Mouse (Mus musculus) frontal cortex, adult 2 months (tissue): Measurements from ENCODE around the gene Ints1. TPM values are rescaled to one million over a fixed set of nuclear protein-coding genes. Genes with fewer than 3 reads are reported as not detected.
A peak's percentile ranks its signal among the peaks of the same experiment; 100 is the strongest.

Source experiments
- DNase-seq, 2 experiments: peaks; one replicate each; pipeline ENCODE4 v3.0.0; 2022; ENCODE audit warnings: low spot score in 1 of 2; ENCODE audit errors: extremely low spot score in 1 of 2
- polyA plus RNA-seq: library from polyadenylated mRNA; depleted of rRNA; stranded (reverse); fragments of >200 nt; gene quantifications from 2 replicates; pipeline ENCODE4 v1.2.3, GENCODE M21; 2012; rRNA removed

Gene Ints1
- polyA plus RNA-seq, 1 experiment = 73.5 TPM

DNA sequence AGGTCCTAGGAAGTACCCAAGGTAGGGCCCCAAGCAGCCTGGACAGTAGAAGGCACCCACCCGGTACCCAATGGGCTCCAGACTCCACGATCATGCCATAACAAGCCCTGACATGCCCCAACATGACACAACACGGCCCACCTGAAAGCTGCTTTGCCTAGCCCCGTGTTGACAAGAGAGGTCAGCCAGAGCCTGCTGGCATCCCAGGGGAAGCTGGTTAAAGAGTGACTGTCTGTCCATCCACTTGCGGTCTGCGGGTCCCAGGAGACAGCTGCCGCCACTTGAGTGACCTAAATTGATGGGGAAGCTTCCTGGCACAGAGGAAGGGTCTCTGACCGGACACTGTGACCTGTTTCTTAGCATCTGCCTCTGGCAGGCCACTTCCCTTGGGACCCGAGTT, 52.4 kb downstream of the Ints1 start:
- DNase-seq = no peak

DNA sequence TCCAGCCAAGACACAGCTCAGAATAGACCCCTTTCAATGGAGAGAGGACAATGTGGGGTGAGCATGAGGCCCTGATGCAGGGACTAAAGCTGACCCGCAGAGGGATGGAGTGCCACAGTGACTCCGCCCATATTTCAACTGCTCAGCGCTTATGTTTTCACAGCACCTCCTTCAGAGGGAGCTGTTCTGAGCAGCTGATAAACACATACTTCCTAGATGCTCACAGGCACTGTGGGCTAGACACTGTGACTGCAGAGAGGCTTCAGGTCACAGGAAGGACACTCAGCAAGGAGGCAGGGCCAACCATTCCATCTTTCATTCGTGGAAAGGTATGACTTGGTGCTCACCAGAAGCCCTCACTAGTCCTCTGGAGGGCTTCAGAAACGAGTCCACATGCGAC, 52.8 kb downstream of the Ints1 start:
- no peak for DNase-seq

DNA sequence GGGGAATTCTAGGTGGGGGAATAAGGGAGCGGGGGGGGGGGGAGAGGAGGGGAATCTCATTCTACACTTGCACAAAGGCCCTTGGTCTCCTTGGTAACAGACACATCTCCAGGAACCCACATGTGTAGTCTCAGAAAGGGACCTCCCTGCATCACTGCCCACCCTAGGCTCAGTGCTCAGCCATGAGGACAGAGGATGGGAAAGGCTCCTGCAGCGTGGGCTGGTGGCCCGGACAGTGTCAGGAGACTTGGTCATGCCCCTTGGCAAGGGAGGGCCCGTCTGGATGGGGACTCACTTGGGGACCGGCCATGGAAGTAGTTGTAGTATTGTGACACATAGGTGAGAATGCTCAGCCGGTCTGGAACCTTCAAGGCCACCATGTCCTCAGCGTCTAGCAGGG, 56.5 kb downstream of the Ints1 start:
- DNase-seq = no peak

DNA sequence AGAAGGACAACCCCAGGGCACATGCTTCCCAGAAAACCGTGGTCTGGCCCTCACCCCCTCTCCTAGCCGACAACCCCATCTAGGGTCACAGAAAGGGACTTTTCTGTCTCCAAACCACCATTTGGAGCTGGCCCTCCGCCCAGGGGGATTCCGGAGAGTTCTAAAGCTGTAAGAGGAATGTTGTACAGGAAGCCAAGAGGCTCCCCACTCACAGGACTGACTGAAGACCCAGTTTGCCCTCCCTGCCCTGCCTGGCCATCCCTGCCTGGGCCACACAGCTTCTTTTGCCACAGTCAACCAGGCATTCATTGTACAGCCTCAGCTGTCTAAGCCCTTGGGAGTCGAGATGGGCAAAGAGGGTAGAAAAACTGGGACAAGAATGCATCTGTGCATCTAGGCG, 56.9 kb downstream of the Ints1 start:
- DNase-seq = no peak

DNA sequence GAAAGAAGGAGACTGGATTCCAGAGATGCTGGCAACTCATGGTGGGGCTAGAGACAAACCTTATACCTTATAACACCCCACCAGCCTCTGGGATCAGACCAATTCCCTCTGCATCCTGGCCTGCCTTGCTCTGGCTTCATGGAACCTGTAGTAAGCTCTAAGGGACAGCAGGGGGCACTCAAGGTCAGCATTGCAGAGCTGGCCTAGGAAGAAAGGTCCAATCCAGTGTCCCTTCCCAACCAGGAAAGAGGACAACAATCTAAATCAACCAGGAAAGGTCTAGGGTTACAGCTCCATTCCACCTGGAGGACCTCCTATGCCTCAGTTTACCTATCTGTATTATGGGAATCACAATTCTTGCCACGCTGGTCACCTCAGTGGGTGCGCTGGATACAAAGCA, 57.8 kb downstream of the Ints1 start:
- peak in 1 of 2 experiments; percentile 72 for DNase-seq

DNA sequence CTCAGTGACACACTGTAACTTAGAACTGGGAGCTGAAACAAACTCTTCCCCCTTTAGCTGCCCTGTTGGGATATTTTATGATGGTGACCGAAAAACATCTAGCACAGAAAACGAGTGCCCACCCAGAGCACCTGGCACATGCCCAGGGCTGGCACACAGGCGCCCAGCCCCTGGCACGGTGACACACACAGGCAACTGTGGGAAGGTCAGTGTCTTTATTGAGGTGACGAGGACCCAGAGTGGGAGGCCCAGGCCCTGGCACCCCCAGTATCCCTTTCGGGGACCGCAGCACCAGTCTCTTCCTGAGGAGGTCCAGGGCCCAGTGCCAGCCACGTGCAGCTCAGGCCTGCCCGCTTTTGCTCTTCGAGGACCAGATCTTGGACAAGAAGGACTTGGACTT, 69.0 kb downstream of the Ints1 start:
- no peak for DNase-seq

DNA sequence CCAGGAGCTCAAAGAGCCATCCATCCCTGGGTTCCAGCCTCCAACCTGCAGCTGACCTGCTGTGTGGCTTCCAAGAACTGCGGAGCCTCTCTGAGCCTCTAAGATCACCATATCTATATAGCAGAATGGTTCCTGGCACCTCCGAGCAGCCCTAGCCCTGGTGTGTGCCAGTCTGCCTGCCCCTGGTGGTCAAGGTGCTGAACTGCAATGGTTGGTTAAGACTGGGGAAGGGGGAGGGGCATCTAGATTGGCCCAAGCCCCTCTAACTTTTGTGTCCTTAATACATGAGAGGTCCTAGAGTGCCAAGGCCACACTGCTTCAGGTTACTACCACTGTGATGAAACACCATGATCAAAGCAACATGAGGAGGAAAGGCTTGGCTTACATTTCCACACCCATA, 72.6 kb downstream of the Ints1 start:
- DNase-seq = no peak

DNA sequence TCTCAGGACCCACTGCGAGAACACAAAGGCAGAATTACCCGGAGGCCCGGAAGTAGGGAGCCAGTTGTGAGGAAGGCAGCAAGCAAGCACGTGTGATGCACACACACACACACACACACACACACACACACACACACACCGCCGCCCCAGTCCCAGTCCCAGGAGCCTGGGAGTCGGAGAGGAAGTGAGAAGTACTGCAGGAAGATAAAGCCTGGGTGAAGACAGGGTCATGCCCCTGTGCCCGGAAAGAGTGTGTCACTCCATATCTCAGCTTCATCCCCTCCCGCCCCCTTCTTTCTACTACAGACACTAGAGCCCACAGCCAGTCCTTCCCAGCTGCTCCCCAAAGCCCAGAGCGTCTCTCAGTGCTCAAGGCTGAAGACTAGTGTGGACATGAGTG, 73.2 kb downstream of the Ints1 start:
- no peak for DNase-seq

Other genes starting within 250 kb of the Ints1 start
- gene Uncx, start 232.2 kb downstream of the Ints1 start, polyA plus RNA-seq = 0.08 and 0.44 TPM in 2 replicates
- 1.9 and 2.5 TPM in 2 replicates for gene Micall2, start 39.3 kb downstream of the Ints1 start, polyA plus RNA-seq
- 6.9 and 7.3 TPM in 2 replicates for gene Mafk, start 15.8 kb upstream of the Ints1 start, polyA plus RNA-seq
- 0.10 and 0.34 TPM in 2 replicates for gene Tmem184a, start 44.2 kb upstream of the Ints1 start, polyA plus RNA-seq
- gene Gm26938, start 50.7 kb upstream of the Ints1 start, polyA plus RNA-seq = not detected in 2 replicates
- 29.9 and 32.5 TPM in 2 replicates for gene Psmg3, start 51.2 kb upstream of the Ints1 start, polyA plus RNA-seq
- 33.4 and 38.0 TPM in 2 replicates for gene Elfn1, start 132.3 kb upstream of the Ints1 start, polyA plus RNA-seq